Mouse (Mus musculus): ENCODE data around the gene Cers3.

The Cers3 gene

GRCm38 (mm10) chr7:66779944-66780942 lies 36.9 kb downstream of the Cers3 start:
- intact Hi-C loops (cut with DNase I), result loop anchor here (5.0 kb wide), 1 partner anchor 48 kb away; no protein-coding TSS in a partner anchor

- intact Hi-C loops (cut with DNase I), result no loop called here
Measured at GRCm38 (mm10) chr7:66786476-66786875, 43.2 kb downstream of the Cers3 start.

- intact Hi-C loops (cut with DNase I), result no loop called here
Measured at GRCm38 (mm10) chr7:66787816-66788215, 44.5 kb downstream of the Cers3 start.

- intact Hi-C loops (cut with DNase I), result no loop called here
Measured at GRCm38 (mm10) chr7:66789860-66790748, 46.8 kb downstream of the Cers3 start.

- intact Hi-C loops (cut with DNase I), result no loop called here
Measured at GRCm38 (mm10) chr7:66791022-66791421, 47.7 kb downstream of the Cers3 start.

GRCm38 (mm10) chr7:66796909-66797308 lies 53.6 kb downstream of the Cers3 start:
- intact Hi-C loops (cut with DNase I), result no loop called here

- intact Hi-C loops (cut with DNase I), result no loop called here
Measured at GRCm38 (mm10) chr7:66797345-66797744, 54.0 kb downstream of the Cers3 start.

GRCm38 (mm10) chr7:66798826-66799225 lies 55.5 kb downstream of the Cers3 start:
- intact Hi-C loops (cut with DNase I), result no loop called here

- intact Hi-C loops (cut with DNase I), result no loop called here
Measured at GRCm38 (mm10) chr7:66800784-66801183, 57.5 kb downstream of the Cers3 start.

- intact Hi-C loops (cut with DNase I), result no loop called here
Measured at GRCm38 (mm10) chr7:66801785-66802184, 58.5 kb downstream of the Cers3 start.

GRCm38 (mm10) chr7:66803798-66804197 lies 60.5 kb downstream of the Cers3 start:
- intact Hi-C loops (cut with DNase I), result no loop called here

GRCm38 (mm10) chr7:66806801-66807200 lies 63.5 kb downstream of the Cers3 start:
- intact Hi-C loops (cut with DNase I), result no loop called here

- intact Hi-C loops (cut with DNase I), result no loop called here
Measured at GRCm38 (mm10) chr7:66810436-66810835, 67.1 kb downstream of the Cers3 start.

GRCm38 (mm10) chr7:66811294-66811693 lies 68.0 kb downstream of the Cers3 start:
- intact Hi-C loops (cut with DNase I), result no loop called here

- intact Hi-C loops (cut with DNase I), result no loop called here
Measured at GRCm38 (mm10) chr7:66812289-66812688, 69.0 kb downstream of the Cers3 start.

- intact Hi-C loops (cut with DNase I), result no loop called here
Measured at GRCm38 (mm10) chr7:66812737-66813136, 69.4 kb downstream of the Cers3 start.

GRCm38 (mm10) chr7:66813172-66813571 lies 69.9 kb downstream of the Cers3 start:
- intact Hi-C loops (cut with DNase I), result no loop called here

- intact Hi-C loops (cut with DNase I), result no loop called here
Measured at GRCm38 (mm10) chr7:66815526-66815925, 72.2 kb downstream of the Cers3 start.

- intact Hi-C loops (cut with DNase I), result loop anchor here (5.0 kb wide), 1 partner anchor 377 kb away; no protein-coding TSS in a partner anchor
Measured at GRCm38 (mm10) chr7:66820034-66820433, 76.7 kb downstream of the Cers3 start.

- intact Hi-C loops (cut with DNase I), result no loop called here
Measured at GRCm38 (mm10) chr7:66830803-66831202, 87.5 kb downstream of the Cers3 start.

GRCm38 (mm10) chr7:66831295-66831694 lies 88.0 kb downstream of the Cers3 start:
- intact Hi-C loops (cut with DNase I), result no loop called here

Data from adrenal gland (tissue).